Mouse (Mus musculus) G1E (cell line): Measurements from ENCODE around the gene Defb19.

ENCODE experiments used
- CTCF ChIP-seq: IDR thresholded peaks from 2 replicates; pipeline ENCODE4 v1.5.1; 2012; ENCODE audit warnings: low read depth, low read length, inconsistent platforms, mixed read lengths
- GATA1 ChIP-seq: IDR thresholded peaks from 2 replicates; pipeline ENCODE4 v1.6.1; 2012; ENCODE audit warnings: borderline replicate concordance, low read length, inconsistent platforms, mixed read lengths
- GATA2 ChIP-seq: IDR thresholded peaks from 2 replicates; pipeline ENCODE4 v1.6.1; 2012; ENCODE audit warnings: low read depth, low read length, inconsistent platforms, borderline replicate concordance

DNA sequence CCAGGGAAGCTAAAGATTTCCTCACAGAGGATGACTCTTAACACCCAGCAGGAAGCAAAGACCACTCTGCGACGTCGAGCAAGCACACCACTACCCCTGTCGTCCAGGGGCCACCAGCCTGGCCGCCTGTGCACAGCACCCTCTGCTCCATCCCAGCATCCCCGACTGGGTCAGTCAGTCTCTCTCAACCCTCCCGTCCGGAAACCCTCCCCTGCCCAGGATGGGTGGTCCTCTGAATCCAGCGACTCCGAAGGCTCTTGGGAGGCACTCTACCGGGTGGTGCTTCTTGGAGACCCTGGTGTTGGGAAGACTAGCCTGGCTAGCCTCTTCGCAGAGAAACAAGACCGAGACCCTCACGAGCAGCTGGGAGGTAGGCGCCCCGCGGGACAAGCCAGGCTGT is 48.0 kb upstream of the Defb19 start:
- TF ChIP-seq CTCF, result no peak
- no peak for TF ChIP-seq GATA2
- TF ChIP-seq GATA1, result no peak
